Mouse (Mus musculus): ENCODE data around the gene Greb1.

DNA sequence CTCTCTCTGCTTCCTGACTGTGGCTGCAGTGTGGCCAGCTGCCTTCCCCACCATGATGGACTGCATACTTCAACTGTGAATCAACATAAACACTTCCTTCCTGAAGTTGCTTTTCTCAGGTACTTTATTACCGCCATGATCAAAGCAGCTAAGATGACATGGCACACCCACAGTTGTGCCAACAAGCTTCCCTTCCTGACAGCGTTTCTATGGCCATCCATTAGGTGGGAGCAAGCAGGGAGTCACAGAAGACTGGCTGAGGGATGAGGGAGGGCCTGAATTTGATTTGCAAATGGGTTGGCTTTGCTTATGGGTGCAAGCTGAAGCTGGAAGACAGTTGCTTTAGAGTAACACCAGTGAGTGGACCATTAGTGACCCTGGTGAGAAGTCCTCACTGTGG is 49.1 kb upstream of the Greb1 start:
- no peak for TF ChIP-seq CTCF (IDR thresholded peaks at IDR 0.05; ENCODE audit: control insufficient read depth, insufficient read depth, insufficient replicate concordance, low read depth, low read length)
- no peak for TF ChIP-seq POLR2A (IDR thresholded peaks at IDR 0.05; ENCODE audit: control insufficient read depth, low read depth, low read length)

Measured in testis, adult 2 months (tissue).